Mouse (Mus musculus): ENCODE results near the gene Pam16. TPM values are rescaled to one million over a fixed set of nuclear protein-coding genes. Genes with fewer than 3 reads are reported as not detected.

Pam16 gene
- polyA plus RNA-seq, 1 experiment from 2014 or later: 125 TPM

- peaks cover 72% of the 10 kb centered on the region for H3K4me1 ChIP-seq (replicated peaks)
- H3K27ac ChIP-seq: peak overlapping the region; percentile 79
- 37% methylated on average over 4 of the region's 4 CpGs for WGBS
- ATAC-seq (replicated peaks; ENCODE audit: insufficient number of reproducible peaks, insufficient read depth, low FRiP score, low read depth): peak; percentile 23; the same call in 1 of the 2 replicates
- H3K4me2 ChIP-seq: no peak overlapping the region
- H3K9ac ChIP-seq: peak overlapping the region; percentile 34
- H3K4me3 ChIP-seq: no peak overlapping the region
- peaks cover 10% of the 10 kb centered on the region for H3K36me3 ChIP-seq
- H3K27me3 ChIP-seq: no peaks in the 10 kb centered on the region
- H3K9me3 ChIP-seq (replicated peaks): no peaks in the 10 kb centered on the region
These were observed 30.5 kb upstream of the Pam16 start for GRCm38 (mm10) chr16:4655251-4655734.

- WGBS: 68% methylated on average over 10 of the region's 10 CpGs
- peak overlapping the region; percentile 34; the same call in 1 of the 2 replicates for H3K9ac ChIP-seq
- peak overlapping the region; percentile 79 for H3K27ac ChIP-seq
- H3K27me3 ChIP-seq: no peaks in the 10 kb centered on the region
- ATAC-seq (replicated peaks; ENCODE audit: insufficient number of reproducible peaks, insufficient read depth, low FRiP score, low read depth): no peak
- no peak overlapping the region for H3K4me3 ChIP-seq
- peaks cover 16% of the 10 kb centered on the region for H3K36me3 ChIP-seq
- no peak overlapping the region for H3K4me2 ChIP-seq
- no peaks in the 10 kb centered on the region for H3K9me3 ChIP-seq (replicated peaks)
- peaks cover 77% of the 10 kb centered on the region for H3K4me1 ChIP-seq (replicated peaks)
These were observed 29.9 kb upstream of the Pam16 start for GRCm38 (mm10) chr16:4654706-4655105.

GRCm38 (mm10) chr16:4652707-4653416 lies 28.1 kb upstream of the Pam16 start:
- WGBS: 53% methylated on average over 4 of the region's 4 CpGs
- peak overlapping the region; percentile 56 for H3K27ac ChIP-seq
- no peaks in the 10 kb centered on the region for H3K27me3 ChIP-seq
- no peaks in the 10 kb centered on the region for H3K9me3 ChIP-seq (replicated peaks)
- H3K4me3 ChIP-seq: no peak overlapping the region
- peaks cover 82% of the 10 kb centered on the region for H3K4me1 ChIP-seq (replicated peaks)
- ATAC-seq (replicated peaks; ENCODE audit: insufficient number of reproducible peaks, insufficient read depth, low FRiP score, low read depth): no peak
- peaks cover 31% of the 10 kb centered on the region for H3K36me3 ChIP-seq
- no peak overlapping the region for H3K4me2 ChIP-seq
- H3K9ac ChIP-seq: no peak overlapping the region

- 61% methylated on average over 7 of the region's 7 CpGs for WGBS
- Histone ChIP-seq H3K9me3 (replicated peaks) (no peaks in the 10 kb centered on the region), H3K9ac (no peak overlapping the region), H3K27ac (peak overlapping the region; percentile 56), H3K27me3 (no peaks in the 10 kb centered on the region), H3K4me1 (replicated peaks) (peaks cover 89% of the 10 kb centered on the region), H3K4me3 (no peak overlapping the region), H3K4me2 (no peak overlapping the region), H3K36me3 (peaks cover 31% of the 10 kb centered on the region)
- no peak for ATAC-seq (replicated peaks; ENCODE audit: insufficient number of reproducible peaks, insufficient read depth, low FRiP score, low read depth)
These were observed 26.8 kb upstream of the Pam16 start for GRCm38 (mm10) chr16:4651624-4652023.

GRCm38 (mm10) chr16:4651081-4651480 lies 26.3 kb upstream of the Pam16 start:
- Histone ChIP-seq H3K9me3 (replicated peaks) (no peaks in the 10 kb centered on the region), H3K36me3 (peaks cover 31% of the 10 kb centered on the region), H3K4me1 (replicated peaks) (peaks cover 89% of the 10 kb centered on the region), H3K4me2 (no peak overlapping the region), H3K27me3 (no peaks in the 10 kb centered on the region), H3K27ac (peak overlapping the region; percentile 56), H3K4me3 (no peak overlapping the region), H3K9ac (no peak overlapping the region)
- 68% methylated on average over 1 of the region's 1 CpGs for WGBS
- no peak for ATAC-seq (replicated peaks; ENCODE audit: insufficient number of reproducible peaks, insufficient read depth, low FRiP score, low read depth)

- peaks cover 89% of the 10 kb centered on the region for H3K4me1 ChIP-seq (replicated peaks)
- no peaks in the 10 kb centered on the region for H3K27me3 ChIP-seq
- no peak overlapping the region for H3K4me2 ChIP-seq
- no peak for ATAC-seq (replicated peaks; ENCODE audit: insufficient number of reproducible peaks, insufficient read depth, low FRiP score, low read depth)
- WGBS: 90% methylated on average over 3 of the region's 3 CpGs
- no peak overlapping the region for H3K9ac ChIP-seq
- H3K4me3 ChIP-seq: no peak overlapping the region
- H3K36me3 ChIP-seq: peaks cover 31% of the 10 kb centered on the region
- no peak overlapping the region for H3K27ac ChIP-seq
- H3K9me3 ChIP-seq (replicated peaks): no peaks in the 10 kb centered on the region
These were observed 25.4 kb upstream of the Pam16 start for GRCm38 (mm10) chr16:4650161-4650560.

GRCm38 (mm10) chr16:4649692-4650091 lies 24.9 kb upstream of the Pam16 start:
- Histone ChIP-seq H3K36me3 (peaks cover 31% of the 10 kb centered on the region), H3K4me1 (replicated peaks) (peaks cover 88% of the 10 kb centered on the region), H3K4me3 (no peak overlapping the region), H3K27ac (no peak overlapping the region), H3K9me3 (replicated peaks) (no peaks in the 10 kb centered on the region), H3K27me3 (no peaks in the 10 kb centered on the region), H3K9ac (no peak overlapping the region), H3K4me2 (no peak overlapping the region)
- 92% methylated on average over 11 of the region's 11 CpGs for WGBS
- ATAC-seq (replicated peaks; ENCODE audit: insufficient number of reproducible peaks, insufficient read depth, low FRiP score, low read depth): no peak

- no peak for ATAC-seq (replicated peaks; ENCODE audit: insufficient number of reproducible peaks, insufficient read depth, low FRiP score, low read depth)
- Histone ChIP-seq H3K4me1 (replicated peaks) (peaks cover 88% of the 10 kb centered on the region), H3K27me3 (no peaks in the 10 kb centered on the region), H3K9ac (no peak overlapping the region), H3K27ac (no peak overlapping the region), H3K9me3 (replicated peaks) (no peaks in the 10 kb centered on the region), H3K4me3 (no peak overlapping the region), H3K36me3 (peaks cover 31% of the 10 kb centered on the region), H3K4me2 (no peak overlapping the region)
- 87% methylated on average over 5 of the region's 5 CpGs for WGBS
These were observed 24.4 kb upstream of the Pam16 start for GRCm38 (mm10) chr16:4649211-4649610.

- WGBS: 88% methylated on average over 28 of the region's 28 CpGs
- Histone ChIP-seq H3K4me2 (no peak overlapping the region), H3K36me3 (peaks cover 31% of the 10 kb centered on the region), H3K9ac (no peak overlapping the region), H3K4me3 (no peak overlapping the region), H3K9me3 (replicated peaks) (no peaks in the 10 kb centered on the region), H3K27me3 (no peaks in the 10 kb centered on the region), H3K27ac (no peak overlapping the region), H3K4me1 (replicated peaks) (peaks cover 90% of the 10 kb centered on the region)
- no peak for ATAC-seq (replicated peaks; ENCODE audit: insufficient number of reproducible peaks, insufficient read depth, low FRiP score, low read depth)
These were observed 23.7 kb upstream of the Pam16 start for GRCm38 (mm10) chr16:4648416-4649023.

- 38% methylated on average over 13 of the region's 13 CpGs for WGBS
- no peak for ATAC-seq (replicated peaks; ENCODE audit: insufficient number of reproducible peaks, insufficient read depth, low FRiP score, low read depth)
- no peaks in the 10 kb centered on the region for H3K9me3 ChIP-seq (replicated peaks)
- peaks cover 31% of the 10 kb centered on the region for H3K36me3 ChIP-seq
- no peak overlapping the region for H3K4me3 ChIP-seq
- H3K27ac ChIP-seq: peak overlapping the region; percentile 69
- no peaks in the 10 kb centered on the region for H3K27me3 ChIP-seq
- H3K4me2 ChIP-seq: peak overlapping the region; percentile 21; the same call in 1 of the 2 replicates
- H3K4me1 ChIP-seq (replicated peaks): peaks cover 90% of the 10 kb centered on the region
- 0 out of 2 replicates have a peak overlapping the region, but pooled peaks have one; percentile 7 for H3K9ac ChIP-seq
These were observed 22.9 kb upstream of the Pam16 start for GRCm38 (mm10) chr16:4647651-4648141.

- H3K9ac ChIP-seq: peak overlapping the region; percentile 7; the same call in 1 of the 2 replicates
- ATAC-seq (replicated peaks; ENCODE audit: insufficient number of reproducible peaks, insufficient read depth, low FRiP score, low read depth): no peak
- no peaks in the 10 kb centered on the region for H3K9me3 ChIP-seq (replicated peaks)
- no peaks in the 10 kb centered on the region for H3K27me3 ChIP-seq
- WGBS: 57% methylated on average over 4 of the region's 4 CpGs
- no peak overlapping the region for H3K4me3 ChIP-seq
- peak overlapping the region; percentile 21 for H3K4me2 ChIP-seq
- peak overlapping the region; percentile 69 for H3K27ac ChIP-seq
- peaks cover 31% of the 10 kb centered on the region for H3K36me3 ChIP-seq
- peaks cover 90% of the 10 kb centered on the region for H3K4me1 ChIP-seq (replicated peaks)
These were observed 22.0 kb upstream of the Pam16 start for GRCm38 (mm10) chr16:4646831-4647230.

Measured in heart, embryonic 15.5 days (tissue).